Mouse (Mus musculus): ENCODE measurements around the gene Coq7. TPM values are rescaled to one million over a fixed set of nuclear protein-coding genes. Genes with fewer than 3 reads are reported as not detected.
A peak's percentile ranks its signal among the peaks of the same experiment; 100 is the strongest.

Coq7 gene
- total and polyA plus RNA-seq, 3 experiments, result 12.9 to 32.3 (median 30.4) TPM

DNA sequence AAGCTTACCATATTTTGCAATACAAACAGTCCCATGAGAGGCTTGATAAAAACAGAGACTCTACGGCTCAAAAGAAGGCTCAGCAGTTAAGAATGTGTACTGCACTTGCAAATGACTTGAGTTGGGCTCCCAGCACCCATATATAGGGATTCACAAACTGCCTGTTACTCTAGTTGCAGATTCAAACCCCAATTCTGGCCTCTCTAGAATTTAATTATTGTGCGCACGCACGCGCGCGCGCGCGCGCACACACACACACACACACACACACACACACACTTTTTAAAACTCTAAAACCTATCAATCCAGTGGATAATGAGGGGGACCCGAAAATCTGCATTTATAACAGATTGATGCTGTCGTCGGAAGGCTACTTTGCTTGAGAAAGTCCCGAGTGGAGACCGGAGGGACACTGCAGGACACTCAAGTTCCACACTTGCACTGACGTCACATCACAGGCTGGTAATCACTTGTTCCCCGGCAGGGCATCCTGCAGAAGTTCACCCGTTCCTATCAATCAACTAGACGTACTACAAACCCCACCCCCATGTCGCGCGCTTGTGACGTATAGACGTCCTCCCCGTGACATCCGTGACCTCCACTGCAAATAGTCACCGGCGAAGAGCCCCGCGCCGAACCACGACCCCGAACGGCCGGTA lies 508 bp downstream of the Coq7 start:
- Histone ChIP-seq H3K36me3 (replicated peaks) (peaks cover 29% of the 10 kb centered on the region), H3K4me3 (ENCODE audit: low read depth, low read length) (peak overlapping the region; percentile 77), H3K9me3 (replicated peaks) (no peaks in the 10 kb centered on the region), H3K27me3 (ENCODE audit: insufficient read depth, low read length) (no peaks in the 10 kb centered on the region), H3K4me1 (ENCODE audit: insufficient read depth, low read depth, low read length) (0 out of 2 replicates have a peak, but pooled peaks cover 3% of the 10 kb centered on the region)
- DNase-seq (ENCODE audit: low spot score) (peak; percentile 78), ATAC-seq (ENCODE audit: extremely low read depth, insufficient number of reproducible peaks, low FRiP score, poor library complexity, severe bottlenecking) (peak; percentile 89)
- no peak for TF ChIP-seq GATA1 (IDR thresholded peaks at IDR 0.05; ENCODE audit: borderline replicate concordance, low read length)

DNA sequence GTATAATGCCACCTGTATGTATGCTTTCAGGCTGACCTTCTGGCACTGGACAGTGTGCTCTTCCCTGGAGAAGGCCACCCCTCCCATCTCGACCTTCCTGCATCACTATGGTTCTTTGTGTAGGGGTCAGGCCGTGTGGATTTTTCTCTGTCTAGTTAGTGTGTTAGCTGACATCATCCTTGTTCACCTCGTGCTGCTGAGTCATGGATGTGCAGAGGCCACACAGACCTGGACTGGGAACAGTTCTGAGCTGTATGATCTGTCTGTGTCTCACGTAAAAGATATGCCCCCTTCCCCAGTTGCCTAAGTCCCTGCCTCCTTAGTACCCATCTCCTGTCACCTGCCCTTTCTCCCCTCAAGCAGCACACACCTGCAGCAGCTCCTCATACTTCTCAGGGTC lies 6.2 kb downstream of the Coq7 start:
- no peaks in the 10 kb centered on the region for H3K9me3 ChIP-seq (replicated peaks)
- DNase-seq (ENCODE audit: low spot score) (no peak), ATAC-seq (ENCODE audit: extremely low read depth, insufficient number of reproducible peaks, low FRiP score, poor library complexity, severe bottlenecking) (no peak)
- no peaks in the 10 kb centered on the region for H3K4me1 ChIP-seq (ENCODE audit: insufficient read depth, low read depth, low read length)
- peaks cover 79% of the 10 kb centered on the region for H3K36me3 ChIP-seq (replicated peaks)
- no peak for TF ChIP-seq CTCF (IDR thresholded peaks at IDR 0.05; ENCODE audit: low read depth, low read length)
- TF ChIP-seq POLR2AphosphoS5 (IDR thresholded peaks at IDR 0.05; ENCODE audit: insufficient replicate concordance, low read depth, low read length), result no peak
- TF ChIP-seq TAL1 (conservative IDR thresholded peaks at IDR 0.05; ENCODE audit: low read depth, low read length), result no peak
- no peak for TF ChIP-seq GATA2 (IDR thresholded peaks at IDR 0.05; ENCODE audit: borderline replicate concordance, low read depth, low read length)
- no peak for TF ChIP-seq GATA1 (IDR thresholded peaks at IDR 0.05; ENCODE audit: borderline replicate concordance, low read length)
- H3K4me3 ChIP-seq (ENCODE audit: low read depth, low read length), result no peak overlapping the region
- no peaks in the 10 kb centered on the region for H3K27me3 ChIP-seq (ENCODE audit: insufficient read depth, low read length)

DNA sequence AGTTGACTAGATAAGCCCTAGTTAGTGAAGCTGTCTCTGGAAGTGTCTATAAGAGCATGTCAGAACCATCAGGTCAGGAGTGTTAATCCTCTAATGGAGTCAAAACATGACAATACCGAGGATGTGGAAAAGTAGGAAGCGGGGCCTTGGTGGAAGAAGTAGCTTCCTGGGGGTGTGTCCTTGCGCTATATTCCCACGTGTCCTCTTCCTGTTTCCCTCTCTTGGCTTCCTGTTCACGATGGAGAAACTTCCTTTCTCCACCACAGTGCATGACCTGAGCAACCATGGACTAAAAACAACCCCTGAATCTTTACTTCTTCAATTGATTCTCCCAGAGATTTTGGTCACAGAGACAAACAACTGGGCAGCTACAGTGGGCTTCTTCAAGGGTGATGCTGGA lies 11.1 kb downstream of the Coq7 start:
- no peak for DNase-seq (ENCODE audit: low spot score)
- Histone ChIP-seq H3K4me1 (ENCODE audit: insufficient read depth, low read depth, low read length) (0 out of 2 replicates have a peak, but pooled peaks cover 8% of the 10 kb centered on the region), H3K4me3 (ENCODE audit: low read depth, low read length) (no peak overlapping the region), H3K27me3 (ENCODE audit: insufficient read depth, low read length) (peaks cover 8% of the 10 kb centered on the region; the same call in 1 of the 2 replicates), H3K9me3 (replicated peaks) (no peaks in the 10 kb centered on the region), H3K36me3 (replicated peaks) (peaks cover 46% of the 10 kb centered on the region)
- TF ChIP-seq GATA1 (IDR thresholded peaks at IDR 0.05; ENCODE audit: borderline replicate concordance, low read length) (no peak), GATA2 (IDR thresholded peaks at IDR 0.05; ENCODE audit: borderline replicate concordance, low read depth, low read length) (no peak), TAL1 (conservative IDR thresholded peaks at IDR 0.05; ENCODE audit: low read depth, low read length) (no peak), CTCF (IDR thresholded peaks at IDR 0.05; ENCODE audit: low read depth, low read length) (no peak), POLR2AphosphoS5 (IDR thresholded peaks at IDR 0.05; ENCODE audit: insufficient replicate concordance, low read depth, low read length) (no peak)
- no peak for ATAC-seq (ENCODE audit: extremely low read depth, insufficient number of reproducible peaks, low FRiP score, poor library complexity, severe bottlenecking)

DNA sequence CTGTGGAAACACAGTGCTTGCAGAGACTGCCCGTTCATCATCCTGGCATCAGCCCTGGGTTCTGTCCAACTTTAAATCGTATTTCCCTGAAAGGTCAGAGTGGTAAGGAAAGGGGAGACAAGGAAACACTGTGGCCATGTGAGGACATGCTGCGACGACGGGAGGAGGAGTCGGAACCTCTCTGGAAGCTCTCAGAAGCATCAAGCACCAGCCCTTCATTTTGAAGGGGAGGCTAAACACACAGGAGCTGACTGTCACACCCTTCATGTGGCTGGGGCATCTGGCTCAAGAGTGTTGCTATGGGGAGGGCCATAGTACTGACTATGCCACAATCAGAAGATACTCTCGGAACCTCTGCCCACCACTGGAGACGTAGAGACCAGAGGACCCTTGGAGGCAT lies 13.5 kb downstream of the Coq7 start:
- TF ChIP-seq GATA1 (IDR thresholded peaks at IDR 0.05; ENCODE audit: borderline replicate concordance, low read length), result no peak
- H3K4me1 ChIP-seq (ENCODE audit: insufficient read depth, low read depth, low read length), result 0 out of 2 replicates have a peak, but pooled peaks cover 8% of the 10 kb centered on the region
- peaks cover 25% of the 10 kb centered on the region for H3K36me3 ChIP-seq (replicated peaks)
- no peak for ATAC-seq (ENCODE audit: extremely low read depth, insufficient number of reproducible peaks, low FRiP score, poor library complexity, severe bottlenecking)
- no peak for DNase-seq (ENCODE audit: low spot score)
- no peak overlapping the region for H3K4me3 ChIP-seq (ENCODE audit: low read depth, low read length)
- no peaks in the 10 kb centered on the region for H3K9me3 ChIP-seq (replicated peaks)
- H3K27me3 ChIP-seq (ENCODE audit: insufficient read depth, low read length), result peaks cover 8% of the 10 kb centered on the region; the same call in 1 of the 2 replicates

DNA sequence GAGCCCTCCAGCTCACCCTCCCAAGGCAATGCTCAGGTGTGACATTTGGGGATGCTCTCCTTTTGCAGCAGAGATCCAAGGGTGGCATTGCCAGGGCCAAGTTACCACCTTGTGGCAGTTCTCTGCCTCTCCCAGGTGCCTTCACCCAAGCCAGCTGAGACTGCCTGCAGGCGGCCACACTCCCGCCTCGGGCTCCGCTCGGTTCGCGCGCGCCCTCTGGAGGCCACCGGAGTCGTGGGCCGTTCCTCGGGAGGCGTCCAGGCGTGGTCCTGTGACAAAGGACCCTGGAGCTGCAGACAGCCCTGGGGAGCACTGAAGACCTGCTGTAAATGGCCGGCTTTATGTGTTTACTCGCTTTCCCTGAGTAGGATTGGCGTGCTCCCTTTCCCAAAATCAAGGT lies 14.5 kb downstream of the Coq7 start:
- TF ChIP-seq CTCF (IDR thresholded peaks at IDR 0.05; ENCODE audit: low read depth, low read length), result peak; percentile 53; the same call in 1 of the 2 replicates
- TF ChIP-seq TAL1 (conservative IDR thresholded peaks at IDR 0.05; ENCODE audit: low read depth, low read length), result no peak
- TF ChIP-seq GATA1 (IDR thresholded peaks at IDR 0.05; ENCODE audit: borderline replicate concordance, low read length), result no peak
- TF ChIP-seq POLR2AphosphoS5 (IDR thresholded peaks at IDR 0.05; ENCODE audit: insufficient replicate concordance, low read depth, low read length), result no peak
- TF ChIP-seq GATA2 (IDR thresholded peaks at IDR 0.05; ENCODE audit: borderline replicate concordance, low read depth, low read length), result no peak
- Histone ChIP-seq H3K27me3 (ENCODE audit: insufficient read depth, low read length) (peaks cover 8% of the 10 kb centered on the region; the same call in 1 of the 2 replicates), H3K36me3 (replicated peaks) (peaks cover 18% of the 10 kb centered on the region), H3K4me1 (ENCODE audit: insufficient read depth, low read depth, low read length) (0 out of 2 replicates have a peak, but pooled peaks cover 8% of the 10 kb centered on the region), H3K4me3 (ENCODE audit: low read depth, low read length) (no peak overlapping the region), H3K9me3 (replicated peaks) (no peaks in the 10 kb centered on the region)
- ATAC-seq (ENCODE audit: extremely low read depth, insufficient number of reproducible peaks, low FRiP score, poor library complexity, severe bottlenecking) (peak; percentile 34; the same call in 1 of the 2 replicates), DNase-seq (ENCODE audit: low spot score) (peak; percentile 72)

DNA sequence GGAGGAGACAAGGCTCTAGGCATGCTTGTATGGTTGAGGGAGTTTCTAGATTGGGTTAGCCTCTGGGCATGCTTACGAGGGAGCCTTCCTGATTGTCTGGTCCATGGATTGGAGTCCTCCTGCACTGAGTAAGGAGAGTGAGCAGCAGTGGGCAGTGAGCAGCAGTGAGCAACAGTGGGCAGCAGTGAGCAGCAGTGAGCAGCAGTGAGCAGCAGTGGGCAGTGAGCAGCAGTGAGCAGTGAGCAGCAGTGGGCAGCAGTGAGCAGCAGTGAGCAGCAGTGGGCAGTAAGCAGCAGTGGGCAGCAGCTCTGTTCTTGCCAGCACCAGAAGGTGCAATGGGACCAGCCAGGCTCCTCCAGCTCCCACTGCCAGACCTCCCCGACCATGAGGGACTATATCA lies 15.3 kb downstream of the Coq7 start:
- DNase-seq (ENCODE audit: low spot score) (no peak), ATAC-seq (ENCODE audit: extremely low read depth, insufficient number of reproducible peaks, low FRiP score, poor library complexity, severe bottlenecking) (no peak)
- H3K27me3 ChIP-seq (ENCODE audit: insufficient read depth, low read length), result peaks cover 8% of the 10 kb centered on the region; the same call in 1 of the 2 replicates
- H3K36me3 ChIP-seq (replicated peaks), result peaks cover 10% of the 10 kb centered on the region
- H3K4me1 ChIP-seq (ENCODE audit: insufficient read depth, low read depth, low read length), result 0 out of 2 replicates have a peak, but pooled peaks cover 8% of the 10 kb centered on the region
- H3K9me3 ChIP-seq (replicated peaks), result no peaks in the 10 kb centered on the region
- TF ChIP-seq GATA1 (IDR thresholded peaks at IDR 0.05; ENCODE audit: borderline replicate concordance, low read length), result no peak
- no peak for TF ChIP-seq CTCF (IDR thresholded peaks at IDR 0.05; ENCODE audit: low read depth, low read length)
- no peak overlapping the region for H3K4me3 ChIP-seq (ENCODE audit: low read depth, low read length)

DNA sequence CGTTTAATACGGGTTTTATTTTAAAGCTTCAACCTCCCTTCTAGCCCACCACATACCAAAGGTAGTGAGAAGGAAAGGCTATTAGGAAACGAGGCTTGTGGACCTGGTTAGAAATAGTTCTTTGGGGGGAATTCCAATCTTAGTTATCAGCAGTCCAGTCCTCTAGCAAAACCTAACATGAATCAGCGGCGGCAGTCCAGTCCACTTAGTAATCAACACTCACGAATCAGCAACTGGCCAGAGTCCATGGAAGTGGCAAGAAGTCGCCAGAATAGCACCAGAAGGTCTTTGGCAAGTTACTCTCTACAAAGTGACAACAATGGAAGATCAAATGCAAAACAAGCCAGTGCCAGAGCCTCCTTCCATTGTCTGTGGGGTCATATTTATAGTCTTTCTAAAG lies 24.6 kb downstream of the Coq7 start:
- TF ChIP-seq TAL1 (conservative IDR thresholded peaks at IDR 0.05; ENCODE audit: low read depth, low read length) (no peak), CTCF (IDR thresholded peaks at IDR 0.05; ENCODE audit: low read depth, low read length) (no peak), GATA1 (IDR thresholded peaks at IDR 0.05; ENCODE audit: borderline replicate concordance, low read length) (no peak), POLR2AphosphoS5 (IDR thresholded peaks at IDR 0.05; ENCODE audit: insufficient replicate concordance, low read depth, low read length) (no peak), GATA2 (IDR thresholded peaks at IDR 0.05; ENCODE audit: borderline replicate concordance, low read depth, low read length) (no peak)
- DNase-seq (ENCODE audit: low spot score) (no peak), ATAC-seq (ENCODE audit: extremely low read depth, insufficient number of reproducible peaks, low FRiP score, poor library complexity, severe bottlenecking) (no peak)
- peaks cover 6% of the 10 kb centered on the region; the same call in 1 of the 2 replicates for H3K27me3 ChIP-seq (ENCODE audit: insufficient read depth, low read length)
- H3K36me3 ChIP-seq (replicated peaks), result no peaks in the 10 kb centered on the region
- H3K9me3 ChIP-seq (replicated peaks), result no peaks in the 10 kb centered on the region
- no peak overlapping the region for H3K4me3 ChIP-seq (ENCODE audit: low read depth, low read length)
- no peaks in the 10 kb centered on the region for H3K4me1 ChIP-seq (ENCODE audit: insufficient read depth, low read depth, low read length)

All from G1E (cell line).